Mouse (Mus musculus) spleen, embryonic (tissue): ENCODE measurements around the gene Gm525.
"Not testable (repeated sequence)": the region's sequence is repeated elsewhere in the genome, so short reads cannot be mapped to it uniquely, and the experiment has no call there.

ENCODE experiments used
- CTCF ChIA-PET: fragments of 350-600 bp; sonication (Branson Sonifier 250); formaldehyde crosslinking; loops from one replicate; lab custom pipeline; 2022; lab: Charles Lee

Gene Gm525

DNA sequence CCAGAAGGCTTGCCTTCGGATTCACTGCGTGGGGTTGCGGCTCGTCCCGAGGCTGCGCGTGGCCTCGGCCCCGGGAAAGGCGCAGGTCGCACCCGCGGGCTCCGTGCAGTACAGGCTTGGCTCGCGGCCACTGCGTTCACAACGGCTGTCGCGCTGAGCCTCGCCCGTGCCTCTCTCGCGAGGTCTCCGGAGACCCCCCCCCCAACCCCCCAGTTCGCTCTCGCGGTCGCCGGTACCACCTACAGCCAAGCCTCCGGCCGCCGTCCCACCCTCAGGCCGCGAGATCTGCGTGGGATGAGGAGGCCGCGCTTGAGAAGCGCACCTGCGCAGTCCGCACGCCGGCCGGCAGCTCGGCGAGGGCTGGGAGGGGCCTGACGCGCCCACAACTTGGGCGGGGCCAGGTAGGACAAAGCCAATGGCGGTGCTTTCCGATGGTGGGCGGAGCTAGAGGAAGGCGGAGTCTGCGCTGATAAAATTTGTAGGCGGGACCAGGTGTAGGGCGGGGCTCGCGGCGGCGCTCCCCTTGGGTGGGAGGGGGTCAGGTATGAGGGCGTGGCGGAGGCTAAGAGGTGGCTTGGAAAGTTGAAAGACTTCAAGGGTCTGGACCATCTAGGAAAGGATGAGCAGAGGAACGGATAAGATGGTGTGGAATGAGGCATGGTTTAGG, 13.1 kb upstream of the Gm525 start:
- CTCF ChIA-PET: no interaction called here

DNA sequence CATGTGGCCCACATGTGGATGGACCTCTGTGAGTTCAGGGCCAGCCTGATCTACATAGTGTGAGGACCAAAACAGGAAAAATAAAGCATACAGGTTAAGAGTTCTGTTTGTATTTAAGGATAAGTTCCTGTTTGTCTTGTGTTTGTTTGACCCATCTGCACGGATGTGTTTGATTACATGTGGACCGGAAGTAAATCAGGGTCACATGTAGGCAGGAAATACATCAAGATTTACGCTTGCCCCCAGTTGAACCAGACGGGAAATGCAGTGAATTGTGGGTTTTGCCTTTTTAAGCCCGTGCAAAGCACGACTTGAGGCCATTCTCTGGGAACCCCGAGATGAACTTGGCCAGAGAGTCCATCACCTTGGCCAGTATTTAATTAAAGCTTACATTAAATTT, 12.3 kb upstream of the Gm525 start:
- CTCF ChIA-PET: no interaction called here

DNA sequence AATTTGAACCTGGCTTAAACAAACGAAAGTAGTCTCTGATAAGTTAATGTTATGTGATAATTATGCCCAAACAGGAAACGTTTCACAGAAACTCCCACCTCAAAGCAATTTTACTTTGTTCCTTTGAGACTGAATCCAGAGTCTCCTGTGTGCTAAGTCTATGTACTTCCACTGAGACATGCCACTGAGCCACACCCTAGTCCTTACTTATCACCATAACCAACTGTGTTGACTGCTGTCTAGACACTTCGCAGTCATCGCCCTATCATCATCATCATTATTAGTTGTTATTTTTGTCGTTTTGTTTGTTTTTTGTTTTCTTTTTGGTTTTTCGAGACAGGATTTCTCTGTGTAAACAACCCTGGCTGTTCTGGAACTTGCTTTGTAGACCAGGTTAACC, 9.3 kb upstream of the Gm525 start:
- CTCF ChIA-PET: interaction anchor here (1.3 kb wide), 1 partner anchor 71 kb away, joined by 3 read pairs; no protein-coding TSS in a partner anchor

DNA sequence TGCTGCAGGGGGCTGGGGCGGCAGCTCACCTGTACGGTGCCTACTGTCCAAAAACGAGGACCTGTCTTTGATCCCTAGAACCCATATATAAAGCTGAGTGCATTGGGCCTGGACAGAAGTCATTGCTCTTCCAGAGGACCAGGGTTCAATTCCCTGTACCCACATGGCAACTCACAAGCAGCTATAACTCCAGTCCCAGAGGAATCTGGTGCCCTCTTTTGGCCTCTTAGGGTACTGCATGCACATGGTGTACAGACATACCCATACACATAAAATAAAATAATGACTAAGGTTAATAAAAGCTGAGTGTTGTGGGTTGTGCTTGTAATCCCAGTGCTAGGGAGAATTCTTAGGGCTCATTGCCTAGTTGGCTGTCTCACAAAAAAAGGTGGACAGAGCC, 8.3 kb upstream of the Gm525 start:
- CTCF ChIA-PET: interaction anchor here (0.5 to 1.3 kb wide), 2 partner anchors 20 to 72 kb away, joined by 3 read pairs; no protein-coding TSS in a partner anchor

DNA sequence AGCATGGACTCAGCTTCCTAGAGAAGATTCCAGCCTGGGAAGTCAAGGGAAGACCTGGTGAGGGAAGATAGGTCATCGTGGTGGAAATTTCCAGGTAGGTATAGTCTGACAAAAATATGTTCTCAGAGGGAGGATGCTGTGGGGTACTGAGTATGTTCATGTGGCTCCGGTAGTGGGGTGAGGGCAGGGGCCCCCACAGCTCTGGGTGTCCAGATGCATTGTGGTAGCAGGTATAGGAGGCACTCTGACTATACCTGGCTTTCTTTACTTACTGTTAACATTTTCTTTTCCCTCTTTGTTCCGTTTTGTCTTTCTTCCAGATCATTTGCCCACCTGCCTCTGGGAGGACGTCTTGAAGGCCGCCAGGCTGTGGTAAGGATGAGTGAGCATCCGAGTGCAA, 7.5 kb upstream of the Gm525 start:
- CTCF ChIA-PET: interaction anchor here (0.7 kb wide), 1 partner anchor 37 kb away, joined by 3 read pairs; no protein-coding TSS in a partner anchor

DNA sequence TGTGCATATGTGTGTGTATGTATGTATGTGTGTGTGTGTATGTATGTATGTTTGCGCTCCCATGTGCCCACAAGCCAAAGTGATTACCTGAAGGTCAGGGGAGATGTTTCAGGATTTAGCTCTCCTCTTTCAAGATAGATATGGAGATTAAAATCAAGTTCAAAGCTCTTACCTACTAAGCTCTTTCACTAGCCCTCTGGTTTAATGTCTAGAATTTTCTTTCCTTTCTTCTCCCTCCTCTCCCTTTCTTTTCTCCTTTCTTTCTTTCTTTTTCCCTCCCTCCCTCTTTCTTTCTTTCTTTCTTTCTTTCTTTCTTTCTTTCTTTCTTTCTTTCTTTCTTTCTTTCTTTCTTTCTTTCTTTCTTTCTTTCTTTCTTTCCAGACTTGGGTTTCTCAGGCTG, 6.9 kb upstream of the Gm525 start, which contains the start of gene Dgke:
TSS of gene Dgke (minus strand) at position 101 of the 400 bp plus-strand sequence.
- CTCF ChIA-PET: interaction anchor here (0.5 to 0.7 kb wide), 2 partner anchors 38 to 77 kb away, joined by 3 to 18 read pairs; no protein-coding TSS in a partner anchor

DNA sequence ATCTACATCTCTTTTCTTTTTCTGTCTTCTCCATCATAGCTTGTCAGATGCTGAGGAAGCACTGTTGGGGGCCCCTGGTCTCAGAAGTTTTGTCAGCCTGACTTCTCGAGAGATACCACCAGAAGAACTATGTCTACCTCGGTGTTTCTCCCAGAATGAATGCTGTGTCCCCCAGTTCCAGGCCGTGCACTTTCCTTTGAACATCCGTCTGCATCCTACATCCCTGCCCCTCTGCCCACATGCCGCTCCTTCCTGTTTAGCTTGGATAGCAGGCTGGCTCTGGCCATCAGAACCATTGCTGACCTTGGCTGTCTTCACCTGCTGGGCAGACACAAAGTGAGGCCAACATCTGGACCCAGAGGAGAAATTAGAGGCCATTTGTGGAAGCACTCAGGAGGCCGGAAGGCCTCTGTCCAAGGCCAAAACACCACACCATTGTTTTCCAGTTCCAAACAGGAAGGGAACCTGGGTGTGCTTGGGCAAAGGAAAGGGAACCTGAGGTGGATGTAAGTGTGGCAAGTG, 6.3 kb upstream of the Gm525 start:
- CTCF ChIA-PET: interaction anchor here (0.5 to 0.6 kb wide), 2 partner anchors 77 to 78 kb away, joined by 5 to 18 read pairs; no protein-coding TSS in a partner anchor

DNA sequence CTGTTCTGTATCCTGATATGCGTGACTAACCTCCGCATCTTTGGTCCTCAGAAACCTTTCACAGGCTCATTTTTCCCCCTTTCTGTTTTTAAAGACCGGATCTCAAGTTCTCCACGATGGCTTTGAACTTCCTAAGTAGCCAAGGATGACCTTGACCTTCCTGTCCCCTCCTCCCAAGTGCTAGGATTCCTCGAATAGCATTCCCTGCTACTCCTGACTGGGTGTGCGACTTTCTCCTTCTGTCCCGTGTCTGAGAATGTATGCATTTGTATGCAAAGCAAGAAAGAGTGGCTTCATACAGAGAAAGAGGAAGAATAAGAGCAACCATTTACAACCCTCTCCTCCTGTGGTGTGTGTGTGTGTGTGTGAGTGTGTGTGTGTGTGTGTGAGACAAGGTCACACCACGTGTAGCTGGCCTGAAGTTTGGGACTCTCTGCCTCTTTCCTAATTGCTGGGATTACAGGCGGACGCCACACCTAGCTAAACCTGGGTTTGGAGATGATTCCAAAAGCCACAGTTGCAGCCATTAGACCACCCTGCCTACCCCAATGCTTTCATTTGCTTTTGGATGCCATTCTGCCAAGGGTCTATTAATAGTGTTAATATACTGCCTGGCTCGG, 5.7 kb upstream of the Gm525 start:
- CTCF ChIA-PET: no interaction called here

DNA sequence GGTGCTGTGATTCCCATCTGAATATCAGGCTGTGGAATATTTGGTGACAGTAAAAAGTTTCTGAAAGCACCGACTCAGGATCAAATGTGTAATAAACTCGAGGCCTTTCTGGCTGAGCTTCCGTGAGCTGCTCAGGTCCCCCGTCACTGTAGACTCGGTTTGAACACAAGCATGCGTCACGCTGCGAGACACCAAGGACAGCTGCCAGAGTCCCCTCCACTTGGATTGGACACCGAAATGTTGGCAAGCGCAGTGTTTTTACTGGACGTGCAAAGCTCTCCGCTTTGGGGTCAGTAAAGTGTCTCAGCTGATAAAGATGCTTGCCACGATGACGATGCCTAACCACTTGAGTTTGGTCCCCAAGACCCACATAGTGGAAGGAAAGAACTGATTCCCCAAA, 5.0 kb upstream of the Gm525 start:
- CTCF ChIA-PET: interaction anchor here (0.8 to 1.6 kb wide), 4 partner anchors 9 to 75 kb away, joined by 3 to 7 read pairs (median 4); no protein-coding TSS in a partner anchor

DNA sequence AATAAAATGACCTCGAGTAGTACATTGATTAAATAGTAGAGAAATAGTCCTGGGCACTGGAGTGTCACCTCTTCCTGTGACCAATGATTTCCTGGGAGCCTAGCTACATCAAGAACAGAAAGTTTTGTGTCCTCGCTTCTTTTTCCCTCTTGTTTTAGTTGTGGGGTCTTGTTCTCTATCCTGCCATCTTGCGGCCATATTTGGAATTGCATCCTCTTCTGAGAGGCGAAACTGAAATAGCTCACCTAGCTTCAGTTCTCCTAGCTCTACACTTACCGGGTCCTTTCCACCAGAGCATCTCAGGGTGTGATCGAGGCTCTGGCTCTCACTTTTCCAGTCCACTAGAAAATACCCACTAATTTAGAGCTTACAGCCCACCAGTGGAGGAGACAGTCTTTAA, 4.3 kb upstream of the Gm525 start:
- CTCF ChIA-PET: interaction anchor here (0.8 to 1.6 kb wide), 4 partner anchors 9 to 76 kb away, joined by 3 to 7 read pairs (median 4); no protein-coding TSS in a partner anchor

DNA sequence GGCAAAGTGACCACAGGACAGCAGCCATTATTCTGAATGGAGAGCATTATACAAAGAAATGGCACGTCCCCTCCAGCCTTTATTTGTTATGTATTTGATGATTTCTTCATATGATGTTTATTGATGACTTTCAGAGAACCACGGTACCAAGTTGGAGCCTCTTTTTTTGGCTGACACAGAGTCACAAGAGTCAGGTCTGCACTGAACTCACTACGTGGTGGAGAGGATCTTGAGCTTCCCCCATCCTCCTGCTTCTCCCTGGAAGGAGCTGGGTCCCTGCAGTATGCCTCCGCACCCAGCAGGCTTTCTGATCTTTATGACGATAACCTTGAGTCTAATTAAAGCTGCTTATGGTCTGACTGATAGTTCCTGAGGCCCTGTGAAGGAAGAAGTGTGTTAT, 2.1 kb upstream of the Gm525 start:
- CTCF ChIA-PET: no interaction called here

DNA sequence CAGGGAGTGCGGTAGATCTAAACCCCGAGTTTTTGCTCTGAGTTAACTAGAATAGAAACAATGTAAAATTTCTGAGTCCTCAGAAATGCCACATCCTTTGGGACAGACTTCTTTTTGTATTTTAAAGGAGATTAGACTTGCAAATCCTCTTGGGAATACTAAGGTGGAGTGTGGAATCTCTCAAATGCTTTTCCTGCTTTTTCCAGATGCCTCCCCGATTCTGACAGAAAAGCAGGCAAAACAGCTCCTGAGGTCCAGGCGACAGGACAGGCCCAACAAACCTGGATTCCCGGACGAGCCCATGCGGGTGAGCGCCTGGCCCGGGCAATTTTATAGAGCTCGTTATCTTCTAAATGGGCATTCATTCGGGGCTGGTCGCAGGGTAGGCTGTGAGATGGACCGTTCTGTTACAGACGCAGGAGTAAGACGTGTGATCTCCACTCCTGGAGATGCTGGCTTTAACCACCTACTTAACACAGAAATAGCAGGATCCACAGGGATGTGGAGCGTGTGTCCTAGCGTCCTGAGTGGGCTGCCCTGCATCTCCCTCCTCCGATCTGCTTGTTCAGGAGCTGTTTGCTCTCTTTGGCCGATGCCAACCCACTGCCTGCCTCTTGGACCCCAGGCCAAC, 1.3 kb downstream of the Gm525 start:
- CTCF ChIA-PET: no interaction called here

DNA sequence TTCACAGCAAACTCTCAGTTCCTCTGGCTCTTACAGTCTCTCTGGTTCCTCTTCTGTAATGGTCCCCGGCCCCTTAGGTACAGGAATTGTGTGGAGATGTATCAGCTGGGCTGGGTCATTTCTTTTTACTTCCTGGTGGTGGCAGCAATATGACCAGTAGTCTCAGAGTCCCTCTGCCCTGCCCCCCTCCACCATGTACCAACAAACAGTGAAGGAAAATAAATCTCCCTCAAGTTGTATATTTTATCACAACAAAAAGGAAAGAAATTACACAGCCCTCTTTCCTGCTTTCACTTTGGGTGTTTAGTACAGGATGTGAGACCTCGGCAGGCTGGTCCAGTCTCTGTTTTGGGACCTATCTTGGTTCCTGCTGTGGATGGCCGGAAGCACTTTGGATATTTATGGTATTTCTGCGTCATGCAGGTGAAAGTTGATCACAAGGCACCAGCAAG, 2.8 kb downstream of the Gm525 start:
- CTCF ChIA-PET: no interaction called here

DNA sequence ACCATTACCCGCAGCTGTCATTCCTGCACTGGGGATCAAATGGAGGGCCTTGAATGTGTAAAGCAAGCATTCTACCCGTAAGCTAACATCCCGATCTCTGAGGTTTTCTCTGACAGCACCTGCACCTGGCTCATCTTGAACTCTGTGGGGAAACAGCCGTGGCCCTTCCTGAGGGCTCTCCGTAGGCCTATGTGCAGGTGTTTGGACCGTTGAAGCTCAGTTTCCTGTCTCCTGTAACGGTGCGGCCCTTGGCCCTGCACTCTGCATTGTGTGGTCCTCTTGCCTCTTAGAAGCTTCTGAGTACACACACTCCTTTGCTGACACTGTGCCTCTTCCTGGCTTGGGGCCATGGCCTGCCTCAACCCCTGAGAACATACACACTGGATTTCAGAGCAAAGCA, 4.0 kb downstream of the Gm525 start:
- CTCF ChIA-PET: interaction anchor here (1.0 kb wide), 1 partner anchor 9 kb away, joined by 3 read pairs; no protein-coding TSS in a partner anchor

DNA sequence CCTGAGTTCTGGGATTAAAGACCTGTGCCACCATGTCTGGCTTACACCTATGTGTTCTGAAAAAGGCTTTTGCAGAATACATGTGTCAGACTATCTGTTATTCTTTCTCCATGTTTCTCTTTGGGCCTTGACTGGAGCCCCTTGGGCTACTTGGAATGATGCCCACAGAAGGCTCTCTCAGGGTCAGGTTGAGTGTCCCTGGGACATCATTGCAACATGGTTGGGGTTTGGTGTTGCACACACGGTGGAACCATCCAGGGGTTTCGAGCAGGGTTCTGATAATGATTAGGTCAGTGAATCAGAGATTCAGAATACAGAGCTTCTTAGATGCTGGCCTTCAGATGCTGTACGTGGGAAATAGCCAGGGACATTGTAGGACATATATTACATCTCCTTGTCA, 4.7 kb downstream of the Gm525 start:
- CTCF ChIA-PET: interaction anchor here (1.0 kb wide), 1 partner anchor 9 kb away, joined by 3 read pairs; no protein-coding TSS in a partner anchor

DNA sequence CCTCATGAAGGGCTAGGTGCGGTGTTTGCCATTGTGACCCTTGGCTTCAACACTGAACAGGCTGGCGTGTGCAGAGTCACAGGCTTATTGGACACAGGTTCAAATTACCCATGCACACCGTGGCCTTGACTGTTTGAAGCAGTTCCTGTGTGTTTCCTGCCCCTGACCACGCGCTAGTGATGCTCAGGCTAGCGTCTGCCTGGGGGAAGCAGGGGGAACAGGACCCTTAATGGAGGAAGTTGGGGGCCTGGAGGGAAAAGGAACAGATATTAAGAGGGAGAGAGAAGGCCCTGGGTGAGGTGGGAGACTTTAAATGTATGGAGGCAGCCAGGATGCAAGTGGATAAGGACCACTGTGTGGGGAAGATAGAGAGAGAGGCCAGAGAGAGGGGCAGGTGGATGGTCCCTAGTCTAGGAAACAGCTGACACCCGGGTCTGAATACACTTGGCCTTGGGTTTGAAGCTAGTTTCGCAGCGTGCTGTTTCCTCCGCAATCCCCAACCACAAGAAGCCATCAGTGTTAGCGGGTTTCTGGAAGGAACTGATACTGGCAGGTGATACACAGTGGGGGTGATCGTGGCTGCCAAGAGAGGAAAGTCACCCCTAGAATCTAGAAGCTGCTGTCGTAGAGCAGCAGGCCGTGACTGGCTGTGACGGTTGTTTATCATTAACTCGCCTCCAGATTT, 5.5 kb downstream of the Gm525 start:
- CTCF ChIA-PET: no interaction called here

DNA sequence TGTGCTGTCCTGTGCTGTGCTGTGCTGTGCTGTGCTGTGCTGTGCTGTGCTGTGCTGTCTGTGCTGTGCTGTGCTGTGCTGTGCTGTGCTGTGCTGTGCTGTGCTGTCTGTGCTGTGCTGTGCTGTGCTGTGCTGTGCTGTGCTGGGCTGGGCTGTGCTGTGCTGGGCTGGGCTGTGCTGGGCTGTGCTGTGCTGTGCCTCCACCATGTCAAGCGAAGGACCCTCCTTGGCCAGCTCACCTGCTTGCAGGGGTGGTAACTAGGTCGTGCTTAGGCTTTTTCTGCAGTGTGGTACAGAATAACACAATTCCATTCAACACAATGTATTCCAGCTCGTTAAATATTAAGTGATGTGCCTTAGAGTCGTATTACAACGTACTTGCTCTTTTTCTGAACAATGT, 8.3 kb downstream of the Gm525 start:
- CTCF ChIA-PET: not testable (repeated sequence)

DNA sequence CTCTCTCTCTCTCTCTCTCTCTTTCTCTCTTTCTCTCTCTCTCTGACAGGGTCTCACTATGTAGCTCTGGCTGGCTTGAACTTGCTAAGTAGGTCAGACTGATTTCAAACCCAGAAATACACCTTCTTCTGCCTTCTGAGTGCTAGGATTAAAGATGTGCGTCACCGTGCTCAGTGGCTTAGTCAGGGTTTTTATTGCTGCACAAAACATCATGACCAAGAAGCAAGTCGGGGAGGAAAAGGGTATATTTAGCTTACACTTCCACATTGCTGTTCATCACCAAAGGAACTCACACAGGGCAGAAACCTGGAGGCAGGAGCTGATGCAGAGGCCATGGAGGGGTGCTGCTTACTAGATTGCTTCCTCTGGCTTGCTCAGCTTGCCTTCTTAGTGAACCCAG, 9.1 kb downstream of the Gm525 start:
- CTCF ChIA-PET: interaction anchor here (0.7 kb wide), 1 partner anchor 37 kb away, joined by 20 read pairs; no protein-coding TSS in a partner anchor

DNA sequence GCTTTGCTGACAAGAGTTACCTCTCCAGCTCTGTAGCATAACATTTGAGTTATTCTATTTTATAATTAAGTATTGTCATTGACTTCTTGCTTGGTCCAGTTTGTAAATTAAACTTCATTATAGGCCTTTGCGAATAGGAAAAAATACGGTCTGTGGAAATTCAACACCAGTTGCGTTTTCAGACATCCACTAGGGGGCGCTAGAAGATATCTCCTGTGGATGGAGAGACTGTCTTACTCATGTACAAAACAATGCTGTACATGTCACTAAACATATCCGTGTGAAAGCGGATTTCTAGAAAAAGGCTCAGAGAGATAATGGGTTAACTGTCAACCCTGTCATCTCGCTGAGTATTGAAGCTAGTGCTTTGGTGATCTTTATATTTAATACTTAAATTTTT, 11.0 kb downstream of the Gm525 start:
- CTCF ChIA-PET: interaction anchor here (0.6 to 1.1 kb wide), 4 partner anchors 13 to 77 kb away, joined by 3 to 7 read pairs (median 4); no protein-coding TSS in a partner anchor

DNA sequence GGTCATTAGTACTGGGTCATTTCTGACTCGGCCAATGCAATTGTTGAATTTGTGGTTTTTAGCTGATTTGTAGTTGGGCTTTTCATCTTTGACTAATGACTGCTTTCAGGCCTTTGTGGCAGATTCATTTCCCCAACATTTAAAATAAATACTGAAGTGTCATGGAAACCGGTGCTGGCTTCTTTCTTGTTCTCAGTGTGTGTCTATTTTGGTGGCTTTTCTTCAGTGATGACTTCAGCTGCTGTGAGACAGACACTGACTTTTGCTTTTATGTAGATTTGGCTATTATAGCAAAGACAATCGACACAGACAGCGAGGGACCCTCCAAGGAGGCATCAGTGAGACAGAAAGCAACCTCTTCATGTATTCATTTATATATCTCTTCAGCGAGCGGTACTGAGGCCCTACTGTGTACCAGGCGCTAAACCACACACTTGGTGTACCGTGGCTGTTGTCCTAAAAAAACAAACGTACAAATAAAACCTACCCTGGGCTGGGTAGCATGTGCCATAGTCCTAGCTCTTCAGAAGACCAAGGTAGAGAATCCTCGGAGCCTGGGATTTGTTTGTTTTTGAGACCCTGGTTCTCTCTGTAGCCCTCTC, 12.7 kb downstream of the Gm525 start:
- CTCF ChIA-PET: interaction anchor here (0.7 kb wide), 1 partner anchor 67 kb away, joined by 3 read pairs; no protein-coding TSS in a partner anchor

DNA sequence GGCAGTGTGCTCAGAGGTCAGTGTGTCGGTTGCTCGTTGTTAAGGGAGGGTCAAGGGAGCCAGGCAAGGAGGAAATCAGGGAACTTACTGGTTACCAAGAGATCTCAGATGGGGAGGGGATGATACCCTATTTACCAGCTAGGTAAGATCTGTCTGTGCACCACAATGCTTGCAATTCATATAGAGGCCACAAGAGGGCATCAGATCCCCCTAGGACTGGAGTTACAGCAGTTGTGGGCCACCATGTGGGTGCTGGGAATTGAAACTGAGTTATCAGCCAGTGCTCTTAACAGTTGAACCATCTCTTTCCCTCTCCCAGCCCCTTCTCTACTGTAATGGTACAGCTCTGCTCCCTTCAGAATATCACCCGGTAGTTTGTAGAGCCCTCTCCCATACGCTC, 15.1 kb downstream of the Gm525 start:
- CTCF ChIA-PET: no interaction called here
